Mouse (Mus musculus): ENCODE results near the gene Slc5a4b. TPM values are rescaled to one million over a fixed set of nuclear protein-coding genes. Genes with fewer than 3 reads are reported as not detected.

The Slc5a4b gene
- polyA plus RNA-seq, 1 experiment from 2014 or later, result not detected

GRCm38 (mm10) chr10:76035277-76035676 is 75.5 kb downstream of the Slc5a4b start:
- Histone ChIP-seq H3K9ac (replicated peaks; ENCODE audit: low read length) (no peak overlapping the region), H3K9me3 (replicated peaks; ENCODE audit: control insufficient read depth, low read length) (no peaks in the 10 kb centered on the region), H3K4me1 (ENCODE audit: control insufficient read depth, insufficient read depth, low read length) (no peaks in the 10 kb centered on the region), H3K4me3 (ENCODE audit: low read depth, low read length) (no peak overlapping the region), H3K36me3 (replicated peaks; ENCODE audit: control insufficient read depth, insufficient read depth, low read depth, low read length) (peaks cover 11% of the 10 kb centered on the region), H3K27me3 (ENCODE audit: control insufficient read depth, insufficient read depth, low read length) (no peaks in the 10 kb centered on the region), H3K27ac (replicated peaks; ENCODE audit: low read depth, low read length) (no peak overlapping the region), H3K4me2 (ENCODE audit: low read depth, low read length) (no peak overlapping the region)
- no peak for ATAC-seq (replicated peaks; ENCODE audit: insufficient number of reproducible peaks, low FRiP score, low TSS enrichment, low read depth)
- no peak for DNase-seq (ENCODE audit: low spot score)

- Histone ChIP-seq H3K27me3 (ENCODE audit: control insufficient read depth, insufficient read depth, low read length) (no peaks in the 10 kb centered on the region), H3K4me3 (ENCODE audit: low read depth, low read length) (no peak overlapping the region), H3K9ac (replicated peaks; ENCODE audit: low read length) (no peak overlapping the region), H3K9me3 (replicated peaks; ENCODE audit: control insufficient read depth, low read length) (no peaks in the 10 kb centered on the region), H3K4me2 (ENCODE audit: low read depth, low read length) (no peak overlapping the region), H3K27ac (replicated peaks; ENCODE audit: low read depth, low read length) (no peak overlapping the region), H3K36me3 (replicated peaks; ENCODE audit: control insufficient read depth, insufficient read depth, low read depth, low read length) (peaks cover 3% of the 10 kb centered on the region), H3K4me1 (ENCODE audit: control insufficient read depth, insufficient read depth, low read length) (no peaks in the 10 kb centered on the region)
- WGBS, result 95% methylated on average over 8 of the region's 8 CpGs
- no peak for DNase-seq (ENCODE audit: low spot score)
- no peak for ATAC-seq (replicated peaks; ENCODE audit: insufficient number of reproducible peaks, low FRiP score, low TSS enrichment, low read depth)
Measured at GRCm38 (mm10) chr10:76034001-76034600, 76.7 kb downstream of the Slc5a4b start.

- Histone ChIP-seq H3K27ac (replicated peaks; ENCODE audit: low read depth, low read length) (no peak overlapping the region), H3K36me3 (replicated peaks; ENCODE audit: control insufficient read depth, insufficient read depth, low read depth, low read length) (no peaks in the 10 kb centered on the region), H3K4me1 (ENCODE audit: control insufficient read depth, insufficient read depth, low read length) (no peaks in the 10 kb centered on the region), H3K4me2 (ENCODE audit: low read depth, low read length) (peak overlapping the region; percentile 79), H3K27me3 (ENCODE audit: control insufficient read depth, insufficient read depth, low read length) (no peaks in the 10 kb centered on the region), H3K4me3 (ENCODE audit: low read depth, low read length) (peak overlapping the region; percentile 92), H3K9ac (replicated peaks; ENCODE audit: low read length) (peak overlapping the region; percentile 96), H3K9me3 (replicated peaks; ENCODE audit: control insufficient read depth, low read length) (no peaks in the 10 kb centered on the region)
- WGBS, result 22% methylated on average over 7 of the region's 7 CpGs
- DNase-seq (ENCODE audit: low spot score) (no peak), ATAC-seq (replicated peaks; ENCODE audit: insufficient number of reproducible peaks, low FRiP score, low TSS enrichment, low read depth) (peak; percentile 3; the same call in 1 of the 2 replicates)
Measured at GRCm38 (mm10) chr10:76033119-76033455, 77.7 kb downstream of the Slc5a4b start.

- no peaks in the 10 kb centered on the region for H3K4me1 ChIP-seq (ENCODE audit: control insufficient read depth, insufficient read depth, low read length)
- WGBS, result under 1% methylated on average over 56 of the region's 58 CpGs
- H3K36me3 ChIP-seq (replicated peaks; ENCODE audit: control insufficient read depth, insufficient read depth, low read depth, low read length), result no peaks in the 10 kb centered on the region
- H3K9ac ChIP-seq (replicated peaks; ENCODE audit: low read length), result peak within 1 kb of the TSS; percentile 96
- DNase-seq (ENCODE audit: low spot score) (peak; percentile 98), ATAC-seq (replicated peaks; ENCODE audit: insufficient number of reproducible peaks, low FRiP score, low TSS enrichment, low read depth) (peak; percentile 98)
- peak within 1 kb of the TSS; percentile 92 for H3K4me3 ChIP-seq (ENCODE audit: low read depth, low read length)
- no peaks in the 10 kb centered on the region for H3K27me3 ChIP-seq (ENCODE audit: control insufficient read depth, insufficient read depth, low read length)
- H3K9me3 ChIP-seq (replicated peaks; ENCODE audit: control insufficient read depth, low read length), result no peaks in the 10 kb centered on the region
- peak within 1 kb of the TSS; percentile 79 for H3K4me2 ChIP-seq (ENCODE audit: low read depth, low read length)
- peak within 1 kb of the TSS; percentile 59; the same call in 1 of the 2 replicates for H3K27ac ChIP-seq (replicated peaks; ENCODE audit: low read depth, low read length)
Measured at GRCm38 (mm10) chr10:76032402-76033118, 78.2 kb downstream of the Slc5a4b start, which contains the start of gene Zfp280b. Zfp280b (plus strand) TSS chr10:76032650.

- no peak for DNase-seq (ENCODE audit: low spot score)
- 0 out of 2 replicates have a peak, but pooled peaks have one; percentile 31 for ATAC-seq (replicated peaks; ENCODE audit: insufficient number of reproducible peaks, low FRiP score, low TSS enrichment, low read depth)
- H3K27me3 ChIP-seq (ENCODE audit: control insufficient read depth, insufficient read depth, low read length), result no peaks in the 10 kb centered on the region
- H3K4me1 ChIP-seq (ENCODE audit: control insufficient read depth, insufficient read depth, low read length), result no peaks in the 10 kb centered on the region
- 49% methylated on average over 14 of the region's 14 CpGs for WGBS
- no peak overlapping the region for H3K27ac ChIP-seq (replicated peaks; ENCODE audit: low read depth, low read length)
- peak overlapping the region; percentile 92 for H3K4me3 ChIP-seq (ENCODE audit: low read depth, low read length)
- peak overlapping the region; percentile 96 for H3K9ac ChIP-seq (replicated peaks; ENCODE audit: low read length)
- no peaks in the 10 kb centered on the region for H3K9me3 ChIP-seq (replicated peaks; ENCODE audit: control insufficient read depth, low read length)
- no peaks in the 10 kb centered on the region for H3K36me3 ChIP-seq (replicated peaks; ENCODE audit: control insufficient read depth, insufficient read depth, low read depth, low read length)
- peak overlapping the region; percentile 79 for H3K4me2 ChIP-seq (ENCODE audit: low read depth, low read length)
Measured at GRCm38 (mm10) chr10:76031511-76032401, 79.0 kb downstream of the Slc5a4b start.

- Histone ChIP-seq H3K4me1 (ENCODE audit: control insufficient read depth, insufficient read depth, low read length) (no peaks in the 10 kb centered on the region), H3K9me3 (replicated peaks; ENCODE audit: control insufficient read depth, low read length) (no peaks in the 10 kb centered on the region), H3K27me3 (ENCODE audit: control insufficient read depth, insufficient read depth, low read length) (no peaks in the 10 kb centered on the region), H3K4me3 (ENCODE audit: low read depth, low read length) (no peak overlapping the region), H3K36me3 (replicated peaks; ENCODE audit: control insufficient read depth, insufficient read depth, low read depth, low read length) (no peaks in the 10 kb centered on the region), H3K27ac (replicated peaks; ENCODE audit: low read depth, low read length) (no peak overlapping the region), H3K4me2 (ENCODE audit: low read depth, low read length) (no peak overlapping the region), H3K9ac (replicated peaks; ENCODE audit: low read length) (no peak overlapping the region)
- DNase-seq (ENCODE audit: low spot score) (no peak), ATAC-seq (replicated peaks; ENCODE audit: insufficient number of reproducible peaks, low FRiP score, low TSS enrichment, low read depth) (no peak)
- whole genome bisulfite sequencing, result 56% methylated on average over 5 of the region's 5 CpGs
Measured at GRCm38 (mm10) chr10:76030496-76030895, 80.3 kb downstream of the Slc5a4b start.

- no peak for ATAC-seq (replicated peaks; ENCODE audit: insufficient number of reproducible peaks, low FRiP score, low TSS enrichment, low read depth)
- 52% methylated on average over 5 of the region's 5 CpGs for WGBS
Measured at GRCm38 (mm10) chr10:76029276-76029675, 81.5 kb downstream of the Slc5a4b start.

More at GRCm38 (mm10) chr10:76029276-76029675, 81.5 kb downstream of the Slc5a4b start:
- H3K4me3 ChIP-seq (ENCODE audit: low read depth, low read length), result no peak overlapping the region
- no peak overlapping the region for H3K4me2 ChIP-seq (ENCODE audit: low read depth, low read length)
- no peaks in the 10 kb centered on the region for H3K9me3 ChIP-seq (replicated peaks; ENCODE audit: control insufficient read depth, low read length)
- DNase-seq (ENCODE audit: low spot score), result no peak
- no peak overlapping the region for H3K9ac ChIP-seq (replicated peaks; ENCODE audit: low read length)
- H3K36me3 ChIP-seq (replicated peaks; ENCODE audit: control insufficient read depth, insufficient read depth, low read depth, low read length), result no peaks in the 10 kb centered on the region
- no peaks in the 10 kb centered on the region for H3K27me3 ChIP-seq (ENCODE audit: control insufficient read depth, insufficient read depth, low read length)
- H3K27ac ChIP-seq (replicated peaks; ENCODE audit: low read depth, low read length), result no peak overlapping the region
- H3K4me1 ChIP-seq (ENCODE audit: control insufficient read depth, insufficient read depth, low read length), result no peaks in the 10 kb centered on the region

All from embryonic facial prominence, embryonic 11.5 days (tissue).